Mouse (Mus musculus) intestine, postnatal 0 days (tissue): ENCODE results near the gene Naip2. TPM values are rescaled to one million over a fixed set of nuclear protein-coding genes. Genes with fewer than 3 reads are reported as not detected.

Experiments
- ATAC-seq: fragments of 200-750 bp; cut with Nextera tagmentation; 2 replicates; pipeline ENCODE4 v1.8.0; 2017; ENCODE audit warnings: mild to moderate bottlenecking, moderate TSS enrichment, moderate library complexity
- H3K27ac ChIP-seq: fragments of 300-500 bp; sonication (generic); 2 replicates; pipeline ENCODE4 v1.5.1; 2014; ENCODE audit warnings: mild to moderate bottlenecking, low read depth, low read length, moderate library complexity
- H3K27me3 ChIP-seq: fragments of 300-500 bp; sonication (generic); replicated peaks from 2 replicates; pipeline ENCODE4 v1.6.1; 2014; ENCODE audit warnings: low read length, mixed read lengths; ENCODE audit not compliant: control insufficient read depth, insufficient read depth
- H3K36me3 ChIP-seq: fragments of 300-500 bp; sonication (generic); 2 replicates; pipeline ENCODE4 v1.6.1; 2014; ENCODE audit warnings: mild to moderate bottlenecking, moderate library complexity; ENCODE audit not compliant: control insufficient read depth, insufficient read depth
- H3K4me1 ChIP-seq: fragments of 300-500 bp; sonication (generic); replicated peaks from 2 replicates; pipeline ENCODE4 v1.6.1; 2014; ENCODE audit warnings: antibody characterized with exemption, low read length, mixed read lengths; ENCODE audit not compliant: control insufficient read depth, insufficient read depth
- H3K4me2 ChIP-seq: fragments of 300-500 bp; sonication (generic); replicated peaks from 2 replicates; pipeline ENCODE4 v1.6.1; 2014; ENCODE audit warnings: low read depth, mild to moderate bottlenecking, moderate library complexity
- H3K4me3 ChIP-seq: fragments of 300-500 bp; sonication (generic); 2 replicates; pipeline ENCODE4 v1.5.1; 2014; ENCODE audit warnings: low read depth, low read length
- H3K9ac ChIP-seq: fragments of 300-500 bp; sonication (generic); 2 replicates; pipeline ENCODE4 v1.6.1; 2014; ENCODE audit warnings: mild to moderate bottlenecking, low read depth, low read length
- H3K9me3 ChIP-seq: fragments of 300-500 bp; sonication (generic); 2 replicates; pipeline ENCODE4 v1.6.1; 2016; ENCODE audit warnings: mixed run types; ENCODE audit not compliant: control insufficient read depth
- CTCF ChIP-seq: sonication (generic); IDR thresholded peaks from 2 replicates; pipeline ENCODE4 v1.5.1; 2016; ENCODE audit warnings: low read depth, mild to moderate bottlenecking, control low read depth, antibody characterized with exemption, moderate library complexity
- WGBS: fragments of 180-500 bp; shearing (Covaris S2); extraction: QIAGEN DNeasy Blood & Tissue Kit; methylation state at CpG from one replicate; pipeline ENCODE4 v1.1.7; 2014; 5-methylcytosine and 5-hydroxymethylcytosine counted together
- polyA plus RNA-seq: library from polyadenylated mRNA; unstranded; fragments of >200 nt; fragmentation: Nextera tagmentation; extraction: Ambion mirVana; gene quantifications from 2 replicates; pipeline ENCODE4 v1.2.1, GENCODE M21; 2015

Gene Naip2
- polyA plus RNA-seq, 1 experiment from 2014 or later = 5.5 TPM

DNA sequence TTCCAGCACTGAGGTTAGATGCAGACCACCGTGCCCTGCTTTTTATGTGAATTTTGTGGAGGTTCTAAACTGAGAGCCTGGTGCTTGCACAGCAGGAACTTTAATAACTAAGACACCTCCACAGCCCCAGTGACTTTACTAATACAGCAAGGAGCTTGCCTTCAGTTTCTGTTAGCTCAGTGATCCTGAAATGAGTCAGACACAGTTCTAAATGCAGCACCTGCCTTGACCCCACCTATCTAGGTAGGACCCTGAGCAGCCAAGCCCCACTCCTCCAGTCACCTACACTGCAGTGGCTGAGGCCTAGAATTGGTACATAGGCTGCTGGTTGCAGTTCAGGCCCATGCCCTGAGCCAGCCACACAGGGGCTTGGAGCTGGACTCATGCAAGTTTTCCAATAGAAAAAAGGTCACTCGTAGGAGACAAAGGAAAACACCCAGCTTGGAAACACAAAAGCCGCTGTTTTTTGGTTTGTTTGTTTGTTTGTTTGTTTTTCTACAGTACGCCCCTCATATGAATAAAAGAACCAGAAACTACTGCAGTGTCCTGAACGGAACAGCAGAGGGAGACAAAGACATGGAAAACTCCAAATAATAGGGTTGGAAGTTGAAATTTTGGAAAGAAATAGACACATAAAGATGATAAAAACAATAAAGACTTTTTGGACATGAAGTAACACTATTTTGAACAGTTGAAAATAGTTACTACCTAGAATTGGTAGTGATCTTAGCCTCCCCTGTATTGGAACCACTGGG is 89.5 kb downstream of the Naip2 start:
- no peaks in the 10 kb centered on the region for H3K27me3 ChIP-seq
- no peak for ATAC-seq
- H3K4me2 ChIP-seq = no peak overlapping the region
- H3K4me1 ChIP-seq = no peaks in the 10 kb centered on the region
- H3K9me3 ChIP-seq = no peaks in the 10 kb centered on the region
- 51% methylated on average over 5 of the region's 5 CpGs for WGBS
- H3K27ac ChIP-seq = no peak overlapping the region
- H3K36me3 ChIP-seq = 0 out of 2 replicates have a peak, but pooled peaks cover 4% of the 10 kb centered on the region
- H3K9ac ChIP-seq = no peak overlapping the region
- TF ChIP-seq CTCF = peak; percentile 73
- no peak overlapping the region for H3K4me3 ChIP-seq

DNA sequence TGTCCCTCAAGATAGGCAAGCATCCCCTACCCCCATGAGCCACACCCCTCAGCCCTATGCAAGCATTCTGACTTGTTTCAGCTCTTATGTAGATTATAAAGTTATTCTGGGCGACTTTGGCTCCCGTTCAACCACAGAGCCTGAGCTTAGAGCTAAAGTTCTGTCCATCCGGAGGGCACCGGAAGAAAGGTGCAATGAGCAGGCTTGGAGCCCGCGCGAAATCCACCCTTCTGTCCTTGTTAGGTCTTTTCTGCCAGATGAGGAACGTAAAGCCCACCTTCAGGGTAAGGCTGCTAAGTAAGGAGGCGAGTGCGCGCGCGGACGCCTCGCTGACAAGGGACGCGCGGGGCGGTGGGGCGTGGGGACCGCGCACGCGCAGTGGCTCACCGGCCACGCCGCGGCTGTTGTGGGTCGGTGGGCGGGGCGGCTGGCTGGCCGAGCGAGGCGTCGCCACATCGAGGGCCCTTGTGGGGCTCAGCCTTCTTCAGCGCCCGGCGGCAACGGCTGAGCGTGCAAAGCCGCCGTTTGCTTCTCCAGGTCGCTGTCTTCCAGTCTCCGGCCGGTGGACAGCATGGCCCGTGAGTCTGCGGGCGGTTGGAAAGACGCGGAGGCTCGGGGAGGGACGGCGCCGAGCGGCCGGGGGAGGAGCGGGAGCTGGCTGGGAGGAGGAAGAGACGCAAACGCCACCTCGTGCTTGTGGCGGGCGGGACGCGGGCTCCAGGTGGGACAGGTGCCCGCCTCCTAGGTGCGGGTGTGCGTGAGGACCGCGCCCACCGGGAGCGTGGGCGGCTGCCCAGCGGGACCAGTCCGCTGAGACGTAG is 94.0 kb downstream of the Naip2 start, which contains the start of gene Serf1:
Gene Serf1, plus strand, starts transcription at position 361 of the 821 bp plus-strand sequence.
- H3K36me3 ChIP-seq = no peaks in the 10 kb centered on the region
- H3K9ac ChIP-seq = peak within 1 kb of the TSS; percentile 69
- H3K27me3 ChIP-seq = no peaks in the 10 kb centered on the region
- H3K4me1 ChIP-seq = no peaks in the 10 kb centered on the region
- peak within 1 kb of the TSS; percentile 9; the same call in 1 of the 2 replicates for H3K27ac ChIP-seq
- no peaks in the 10 kb centered on the region for H3K9me3 ChIP-seq
- peak; percentile 54 for ATAC-seq
- WGBS = under 1% methylated on average over 73 of the region's 76 CpGs
- H3K4me3 ChIP-seq = peak within 1 kb of the TSS; percentile 68
- TF ChIP-seq CTCF = 0 out of 2 replicates have a peak, but pooled peaks have one; percentile 1
- peak within 1 kb of the TSS; percentile 97 for H3K4me2 ChIP-seq

DNA sequence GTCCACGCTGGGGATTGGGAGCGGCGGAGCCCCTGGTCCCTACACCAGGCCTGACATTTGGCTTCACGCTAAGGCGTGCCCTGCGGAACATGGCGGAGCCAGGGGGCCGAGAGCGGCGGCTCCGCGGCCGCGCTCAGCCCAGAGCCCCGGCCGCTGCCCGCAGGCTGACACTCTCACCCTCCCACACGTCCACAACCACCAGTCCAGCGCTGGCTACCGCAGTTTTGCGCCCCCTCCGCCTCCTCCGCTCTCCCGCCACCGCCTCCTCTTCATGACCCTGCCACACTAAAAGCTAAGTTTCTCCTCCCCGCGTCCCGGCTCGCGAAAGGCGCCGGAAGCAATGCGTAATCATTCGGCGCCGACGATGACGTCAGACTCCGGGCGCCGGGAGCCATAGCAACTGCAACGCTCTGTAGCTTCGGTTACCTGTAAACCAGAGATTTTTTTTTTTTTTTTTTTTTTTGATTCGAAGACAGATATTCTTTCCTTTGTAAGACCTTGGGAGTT is 98.1 kb downstream of the Naip2 start, which contains the start of gene Bdp1:
Gene Bdp1, minus strand, starts transcription at position 323 of the 507 bp plus-strand sequence.
- Histone ChIP-seq H3K4me3 (peak within 1 kb of the TSS; percentile 99), H3K4me1 (peaks cover 6% of the 10 kb centered on the region; the same call in 1 of the 2 replicates), H3K27me3 (no peaks in the 10 kb centered on the region), H3K27ac (peak within 1 kb of the TSS; percentile 90), H3K36me3 (no peaks in the 10 kb centered on the region), H3K4me2 (peak within 1 kb of the TSS; percentile 84), H3K9me3 (no peaks in the 10 kb centered on the region), H3K9ac (peak within 1 kb of the TSS; percentile 89)
- no peak for TF ChIP-seq CTCF
- peak; percentile 81 for ATAC-seq
- WGBS = under 1% methylated on average over 44 of the region's 44 CpGs

DNA sequence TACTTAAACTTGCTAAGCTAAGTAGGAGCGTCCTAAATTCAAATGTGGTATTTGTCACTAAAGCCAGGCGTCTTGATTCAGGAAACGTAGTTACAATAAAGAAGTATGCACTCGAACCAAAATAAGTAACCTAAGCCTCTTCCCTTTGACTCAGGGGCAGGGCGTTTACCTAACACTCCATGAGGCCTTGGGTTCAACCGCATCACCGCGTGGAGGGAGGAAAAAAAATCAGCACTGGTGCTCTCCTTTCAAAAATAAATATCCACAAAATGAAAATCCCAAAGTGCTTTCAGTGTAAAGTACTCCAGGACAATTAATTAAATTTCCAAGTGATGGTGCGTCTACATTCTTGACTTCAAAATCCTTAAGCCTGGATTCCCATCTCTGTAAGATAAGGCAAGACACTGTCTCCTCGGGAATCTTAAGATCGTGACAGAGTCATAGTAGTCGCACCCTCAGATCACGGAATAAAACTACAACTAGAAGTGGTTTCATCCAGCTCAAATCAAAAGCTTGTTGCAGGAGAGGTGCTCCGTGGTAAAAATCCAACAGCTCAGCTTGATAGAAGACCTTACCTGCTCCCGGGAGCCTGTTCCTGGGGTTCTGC is 98.7 kb downstream of the Naip2 start:
- peaks cover 1% of the 10 kb centered on the region; the same call in 1 of the 2 replicates for H3K36me3 ChIP-seq
- no peaks in the 10 kb centered on the region for H3K27me3 ChIP-seq
- peak overlapping the region; percentile 89 for H3K9ac ChIP-seq
- 2% methylated on average over 15 of the region's 15 CpGs for WGBS
- H3K4me1 ChIP-seq = peaks cover 6% of the 10 kb centered on the region; the same call in 1 of the 2 replicates
- no peak for ATAC-seq
- peak overlapping the region; percentile 90 for H3K27ac ChIP-seq
- H3K9me3 ChIP-seq = no peaks in the 10 kb centered on the region
- H3K4me3 ChIP-seq = peak overlapping the region; percentile 99
- peak overlapping the region; percentile 84 for H3K4me2 ChIP-seq
- TF ChIP-seq CTCF = no peak

DNA sequence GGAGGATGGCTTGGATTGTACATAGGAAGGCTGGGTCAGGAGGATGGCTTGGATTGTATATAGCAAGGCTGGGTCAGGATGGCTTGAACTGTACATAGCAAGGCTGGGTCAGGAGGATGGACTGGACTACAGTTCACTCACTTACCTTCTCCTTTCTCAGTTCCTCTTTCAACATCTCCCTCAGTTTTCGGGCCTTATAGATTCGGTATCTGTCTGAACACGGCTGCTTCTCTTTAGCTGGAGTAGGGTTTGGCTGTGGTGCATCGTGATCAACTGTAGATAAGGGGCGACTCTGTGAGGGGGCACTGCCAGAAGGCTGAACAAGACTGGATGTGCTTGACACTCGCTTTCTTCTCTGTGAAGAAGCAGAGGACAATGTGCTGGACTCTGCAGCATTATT is 103.1 kb downstream of the Naip2 start:
- ATAC-seq = no peak
- Histone ChIP-seq H3K36me3 (peaks cover 41% of the 10 kb centered on the region), H3K27me3 (no peaks in the 10 kb centered on the region), H3K9me3 (no peaks in the 10 kb centered on the region), H3K27ac (no peak overlapping the region), H3K4me1 (peaks cover 6% of the 10 kb centered on the region; the same call in 1 of the 2 replicates), H3K4me2 (no peak overlapping the region), H3K4me3 (no peak overlapping the region), H3K9ac (no peak overlapping the region)
- 82% methylated on average over 6 of the region's 6 CpGs for WGBS
- no peak for TF ChIP-seq CTCF

Other genes starting within 250 kb of the Naip2 start
- 13.2 and 13.3 TPM in 2 replicates for gene Mccc2, start 186.5 kb downstream of the Naip2 start, polyA plus RNA-seq
- 13.1 and 16.1 TPM in 2 replicates for gene Bdp1, start 98.0 kb downstream of the Naip2 start, polyA plus RNA-seq
- 107 and 115 TPM in 2 replicates for gene Serf1, start 94.1 kb downstream of the Naip2 start, polyA plus RNA-seq
- 25.3 and 26.2 TPM in 2 replicates for gene Smn1, start 77.2 kb downstream of the Naip2 start, polyA plus RNA-seq
- gene Naip5, start 44.2 kb upstream of the Naip2 start, polyA plus RNA-seq = 10.2 and 13.0 TPM in 2 replicates
- gene Naip6, start 115.6 kb upstream of the Naip2 start, polyA plus RNA-seq = 14.8 and 18.5 TPM in 2 replicates